Mouse (Mus musculus) midbrain, embryonic 11.5 days (tissue): ENCODE data around the gene Atcay. TPM values are rescaled to one million over a fixed set of nuclear protein-coding genes. Genes with fewer than 3 reads are reported as not detected.
"Not testable (repeated sequence)": the region's sequence is repeated elsewhere in the genome, so short reads cannot be mapped to it uniquely, and the experiment has no call there.

Experiments used
- ATAC-seq: fragments of 200-750 bp; cut with Nextera tagmentation; 2 replicates; pipeline ENCODE4 v1.8.0; 2017; ENCODE audit warnings: moderate TSS enrichment, moderate library complexity; ENCODE audit not compliant: low FRiP score
- DNase-seq: peaks from one replicate; pipeline ENCODE4 v3.0.0; 2015; ENCODE audit warnings: low spot score; ENCODE audit errors: missing footprints
- H3K27ac ChIP-seq: fragments of 300-500 bp; sonication (generic); 2 replicates; pipeline ENCODE4 v1.5.1; 2014; ENCODE audit warnings: low read depth, low read length
- H3K27me3 ChIP-seq: fragments of 300-500 bp; sonication (generic); 2 replicates; pipeline ENCODE4 v1.6.1; 2014; ENCODE audit warnings: mild to moderate bottlenecking, low read length, moderate library complexity, mixed read lengths; ENCODE audit not compliant: control insufficient read depth, insufficient read depth
- H3K36me3 ChIP-seq: fragments of 300-500 bp; sonication (generic); 2 replicates; pipeline ENCODE4 v1.6.1; 2014; ENCODE audit warnings: mild to moderate bottlenecking, low read length, moderate library complexity, mixed read lengths; ENCODE audit not compliant: control insufficient read depth, insufficient read depth
- H3K4me1 ChIP-seq: fragments of 300-500 bp; sonication (generic); 2 replicates; pipeline ENCODE4 v1.6.1; 2014; ENCODE audit warnings: low read length; ENCODE audit not compliant: control insufficient read depth, insufficient read depth
- H3K4me2 ChIP-seq: fragments of 300-500 bp; sonication (generic); 2 replicates; pipeline ENCODE4 v1.6.1; 2014; ENCODE audit warnings: mild to moderate bottlenecking, moderate library complexity
- H3K4me3 ChIP-seq: fragments of 300-500 bp; sonication (generic); 2 replicates; pipeline ENCODE4 v1.5.1; 2014; ENCODE audit warnings: low read depth, low read length
- H3K9ac ChIP-seq: fragments of 300-500 bp; sonication (generic); 2 replicates; pipeline ENCODE4 v1.6.1; 2014; ENCODE audit warnings: low read length
- H3K9me3 ChIP-seq: fragments of 300-500 bp; sonication (generic); 2 replicates; pipeline ENCODE4 v1.6.1; 2016; ENCODE audit warnings: low read length; ENCODE audit not compliant: control insufficient read depth
- WGBS: fragments of 180-500 bp; shearing (Covaris S2); extraction: QIAGEN DNeasy Blood & Tissue Kit; methylation state at CpG from one replicate; pipeline ENCODE4 v1.1.7; 2014; 5-methylcytosine and 5-hydroxymethylcytosine counted together
- polyA plus RNA-seq: library from polyadenylated mRNA; unstranded; fragments of >200 nt; fragmentation: Nextera tagmentation; extraction: Ambion mirVana; gene quantifications from 2 replicates; pipeline ENCODE4 v1.2.1, GENCODE M21; 2014

Atcay gene
- polyA plus RNA-seq, 1 experiment from 2014 or later, result 22.2 TPM

DNA sequence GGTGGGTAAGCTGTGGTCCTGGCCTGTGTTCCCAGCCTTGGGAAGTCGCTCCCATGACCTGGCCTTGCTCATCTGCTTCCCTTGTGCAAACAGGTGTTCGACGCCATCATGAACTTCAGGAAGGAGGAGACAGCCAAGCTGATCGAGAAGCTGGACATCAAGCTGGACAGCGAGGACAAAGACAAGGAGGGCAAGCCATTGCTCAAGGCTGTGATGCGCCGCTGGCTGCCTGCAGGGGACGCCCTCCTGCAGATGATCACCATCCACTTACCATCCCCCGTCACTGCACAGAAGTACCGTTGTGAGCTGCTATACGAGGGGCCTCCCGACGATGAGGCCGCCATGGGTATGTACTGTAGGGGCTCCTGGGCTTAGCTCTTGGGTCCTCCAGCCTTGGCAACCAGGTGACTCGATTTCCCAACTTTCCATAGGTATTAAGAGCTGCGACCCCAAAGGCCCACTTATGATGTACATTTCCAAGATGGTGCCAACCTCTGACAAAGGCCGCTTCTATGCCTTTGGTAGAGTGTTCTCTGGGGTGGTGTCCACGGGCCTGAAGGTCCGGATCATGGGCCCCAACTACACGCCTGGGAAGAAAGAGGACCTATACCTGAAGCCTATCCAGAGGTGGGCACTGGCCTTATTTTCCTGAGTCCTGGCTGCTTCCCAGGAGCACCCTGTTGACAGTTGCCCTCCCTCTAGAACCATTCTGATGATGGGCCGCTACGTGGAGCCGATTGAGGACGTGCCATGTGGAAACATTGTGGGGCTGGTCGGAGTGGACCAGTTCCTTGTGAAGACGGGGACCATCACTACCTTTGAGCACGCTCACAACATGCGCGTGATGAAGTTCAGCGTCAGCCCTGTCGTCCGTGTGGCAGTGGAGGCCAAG lies 50.9 kb downstream of the Atcay start:
- ATAC-seq, result no peak
- peaks cover 42% of the 10 kb centered on the region for H3K36me3 ChIP-seq
- H3K9me3 ChIP-seq, result no peaks in the 10 kb centered on the region

DNA sequence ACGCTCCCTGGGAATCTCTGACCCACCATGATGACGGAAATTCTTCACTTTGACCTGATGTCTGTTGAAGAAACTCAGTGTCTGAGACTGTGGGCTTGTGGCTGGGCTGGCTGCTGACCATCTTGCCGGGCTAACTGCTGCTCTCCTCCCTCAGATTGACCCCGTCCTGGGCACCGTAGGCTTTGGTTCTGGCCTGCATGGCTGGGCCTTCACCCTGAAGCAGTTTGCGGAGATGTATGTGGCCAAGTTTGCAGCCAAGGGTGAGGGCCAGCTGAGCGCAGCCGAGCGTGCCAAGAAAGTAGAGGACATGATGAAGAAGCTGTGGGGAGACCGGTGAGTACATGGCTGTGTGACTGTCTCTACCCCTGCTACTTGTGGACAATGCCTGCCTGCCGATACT lies 51.7 kb downstream of the Atcay start:
- Histone ChIP-seq H3K27me3 (no peaks in the 10 kb centered on the region), H3K9ac (no peak overlapping the region), H3K36me3 (peaks cover 42% of the 10 kb centered on the region), H3K4me1 (peaks cover 29% of the 10 kb centered on the region), H3K9me3 (no peaks in the 10 kb centered on the region), H3K27ac (no peak overlapping the region), H3K4me2 (no peak overlapping the region), H3K4me3 (no peak overlapping the region)
- ATAC-seq (no peak), DNase-seq (no peak)
- WGBS, result 93% methylated on average over 11 of the region's 11 CpGs

More for the DNA sequence above, 50.9 kb downstream of the Atcay start:
- WGBS, result 90% methylated on average over 32 of the region's 32 CpGs
- Histone ChIP-seq H3K4me2 (no peak overlapping the region), H3K27me3 (no peaks in the 10 kb centered on the region), H3K9ac (no peak overlapping the region), H3K4me1 (peaks cover 24% of the 10 kb centered on the region), H3K4me3 (no peak overlapping the region), H3K27ac (no peak overlapping the region)
- DNase-seq, result peak; percentile 82

DNA sequence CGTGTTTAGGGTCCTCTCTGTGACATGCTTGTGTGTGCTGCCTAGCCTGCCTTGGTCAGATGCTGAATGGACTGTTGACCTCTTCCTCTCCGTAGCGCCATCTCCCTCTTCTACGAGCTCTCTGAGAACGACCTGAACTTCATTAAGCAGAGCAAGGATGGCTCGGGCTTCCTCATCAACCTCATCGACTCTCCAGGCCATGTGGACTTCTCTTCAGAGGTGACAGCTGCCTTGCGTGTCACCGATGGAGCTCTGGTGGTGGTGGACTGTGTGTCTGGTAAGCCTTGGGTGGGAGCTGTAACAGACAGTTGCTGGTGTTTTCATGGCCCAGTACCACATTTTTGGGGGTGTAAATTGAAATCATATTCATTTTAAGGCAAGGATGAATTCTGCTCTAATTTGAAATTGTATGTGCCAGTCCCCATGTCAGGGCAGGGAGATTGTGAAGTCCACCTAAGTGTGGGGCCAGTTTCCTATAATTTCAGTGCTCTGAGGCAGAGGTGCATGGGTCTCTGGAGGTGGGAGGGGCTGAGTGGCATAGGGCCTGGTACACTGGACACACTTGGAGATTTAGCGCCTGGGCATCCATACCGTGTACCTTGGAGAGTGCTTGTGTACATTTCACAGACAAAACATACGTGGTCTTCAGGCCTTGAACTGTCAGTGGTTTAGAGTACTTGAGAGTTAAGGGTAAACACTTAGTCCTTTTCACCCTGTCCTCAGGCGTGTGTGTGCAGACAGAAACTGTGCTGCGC lies 52.5 kb downstream of the Atcay start:
- H3K36me3 ChIP-seq, result peaks cover 42% of the 10 kb centered on the region
- 73% methylated on average over 14 of the region's 14 CpGs for WGBS
- peaks cover 31% of the 10 kb centered on the region for H3K4me1 ChIP-seq
- H3K9ac ChIP-seq, result peak overlapping the region; percentile 97
- ATAC-seq (no peak), DNase-seq (peak; percentile 79)
- peak overlapping the region; percentile 92 for H3K4me3 ChIP-seq
- no peaks in the 10 kb centered on the region for H3K9me3 ChIP-seq
- H3K4me2 ChIP-seq, result peak overlapping the region; percentile 89
- no peaks in the 10 kb centered on the region for H3K27me3 ChIP-seq
- no peak overlapping the region for H3K27ac ChIP-seq

- Histone ChIP-seq H3K4me2 (peak overlapping the region; percentile 89), H3K27ac (peak overlapping the region; percentile 75; the same call in 1 of the 2 replicates), H3K27me3 (no peaks in the 10 kb centered on the region), H3K4me3 (peak overlapping the region; percentile 92), H3K9ac (peak overlapping the region; percentile 97), H3K36me3 (peaks cover 42% of the 10 kb centered on the region), H3K4me1 (peaks cover 31% of the 10 kb centered on the region), H3K9me3 (no peaks in the 10 kb centered on the region)
- DNase-seq (peak; percentile 91), ATAC-seq (no peak)
- WGBS, result 14% methylated on average over 16 of the region's 16 CpGs
These were observed 53.1 kb downstream of the Atcay start for GRCm38 (mm10) chr10:81177491-81177925.

DNA sequence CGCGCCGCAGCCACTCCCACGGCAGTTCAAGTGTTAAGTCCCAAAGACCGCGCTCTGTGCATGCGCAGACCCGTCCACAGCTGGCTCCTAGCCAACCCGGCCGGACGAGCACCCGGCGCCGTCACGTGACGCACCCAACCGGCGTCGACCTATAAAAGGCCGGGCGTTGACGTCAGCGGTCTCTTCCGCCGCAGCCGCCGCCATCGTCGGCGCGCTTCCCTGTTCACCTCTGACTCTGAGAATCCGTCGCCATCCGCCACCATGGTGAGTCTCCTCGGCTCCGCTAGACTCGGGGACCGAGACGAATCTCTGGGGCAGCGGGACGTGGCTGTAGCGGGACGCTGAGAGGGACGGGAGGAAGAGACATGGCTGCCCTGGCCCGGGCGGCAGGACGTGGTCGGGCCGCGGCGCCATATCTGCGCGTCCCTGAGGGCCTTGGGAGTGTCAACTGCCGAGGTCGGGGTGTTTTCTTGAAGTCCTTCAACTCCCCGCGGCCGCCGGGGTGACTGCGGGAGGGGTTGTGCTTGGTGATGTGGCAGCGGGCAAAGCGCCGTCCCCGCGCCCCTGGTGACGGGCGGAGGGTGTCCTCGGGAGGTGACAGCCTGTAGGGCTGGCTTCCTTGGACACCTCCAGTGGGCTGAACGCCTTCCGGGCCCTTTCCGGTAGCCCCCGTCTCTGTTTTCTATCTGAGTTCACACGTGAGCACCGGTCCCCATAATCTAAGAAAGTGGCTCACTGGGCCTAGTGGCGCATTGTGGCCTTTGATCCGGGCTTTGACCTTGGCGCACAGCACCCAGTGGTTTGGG lies 54.0 kb downstream of the Atcay start, which contains the start of gene Eef2:
Gene Eef2 (plus strand): TSS at position 166 of the 806 bp plus-strand sequence.
- WGBS, result under 1% methylated on average over 77 of the region's 77 CpGs
- Histone ChIP-seq H3K4me2 (peak within 1 kb of the TSS; percentile 89), H3K27ac (peak within 1 kb of the TSS; percentile 75), H3K27me3 (no peaks in the 10 kb centered on the region), H3K36me3 (peaks cover 36% of the 10 kb centered on the region), H3K9ac (peak within 1 kb of the TSS; percentile 97), H3K4me1 (peaks cover 29% of the 10 kb centered on the region), H3K4me3 (peak within 1 kb of the TSS; percentile 92), H3K9me3 (no peaks in the 10 kb centered on the region)
- ATAC-seq (peak; percentile 85), DNase-seq (peak; percentile 100)

DNA sequence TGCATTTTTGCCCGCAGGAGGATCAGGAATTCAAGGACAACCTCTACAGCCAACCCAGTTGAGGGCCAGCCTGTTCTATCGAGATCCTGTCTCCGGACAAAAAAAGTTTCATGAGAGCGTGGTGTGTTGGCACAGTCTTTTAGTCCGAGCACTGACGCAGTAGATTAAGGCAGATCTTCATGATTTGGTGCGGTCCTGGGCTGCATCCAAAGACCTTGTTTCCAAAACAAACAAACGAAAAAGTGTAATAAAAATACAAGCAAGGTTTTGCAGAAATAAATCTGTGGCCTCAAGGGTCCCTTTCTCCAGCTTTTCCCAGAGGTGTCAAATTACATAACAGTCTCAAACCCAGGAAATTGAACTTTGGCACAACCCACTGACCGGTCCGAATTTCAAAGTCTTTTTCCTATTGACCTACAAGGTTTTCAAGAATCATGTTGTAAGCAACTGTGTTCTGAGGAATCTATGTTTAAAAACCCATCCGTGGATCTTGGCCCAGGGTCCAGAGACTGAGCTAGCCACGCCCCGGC lies 54.6 kb downstream of the Atcay start:
- H3K36me3 ChIP-seq, result peaks cover 30% of the 10 kb centered on the region
- ATAC-seq (0 out of 2 replicates have a peak, but pooled peaks have one; percentile 4), DNase-seq (no peak)
- H3K9me3 ChIP-seq, result no peaks in the 10 kb centered on the region
- peak overlapping the region; percentile 39 for H3K4me2 ChIP-seq
- H3K4me3 ChIP-seq, result peak overlapping the region; percentile 92
- peaks cover 29% of the 10 kb centered on the region for H3K4me1 ChIP-seq
- no peaks in the 10 kb centered on the region for H3K27me3 ChIP-seq
- H3K9ac ChIP-seq, result peak overlapping the region; percentile 21; the same call in 1 of the 2 replicates
- WGBS, result 9% methylated on average over 13 of the region's 13 CpGs
- peak overlapping the region; percentile 50; the same call in 1 of the 2 replicates for H3K27ac ChIP-seq

DNA sequence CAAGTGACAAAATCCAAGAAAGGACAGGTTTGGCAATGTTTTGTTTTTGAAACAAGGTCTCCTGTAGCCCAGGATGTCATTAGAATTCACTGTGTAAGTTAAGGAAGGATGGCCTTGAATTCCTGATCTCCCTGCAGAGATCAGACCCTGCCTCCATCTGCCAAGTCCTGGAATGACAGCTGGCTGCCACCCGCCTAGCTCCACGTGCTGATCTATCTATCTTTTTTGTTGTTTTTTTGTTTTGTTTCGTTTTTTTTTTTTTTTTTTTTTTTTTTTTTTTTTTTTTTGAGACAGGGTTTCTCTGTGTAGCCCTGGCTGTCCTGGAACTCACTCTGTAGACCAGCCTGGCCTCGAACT lies 55.3 kb downstream of the Atcay start:
- peak overlapping the region; percentile 79; the same call in 1 of the 2 replicates for H3K9ac ChIP-seq
- not testable (repeated sequence) for H3K27me3 ChIP-seq, DNase-seq, ATAC-seq, H3K4me3 ChIP-seq, H3K9me3 ChIP-seq
- peaks cover 29% of the 10 kb centered on the region for H3K4me1 ChIP-seq
- peak overlapping the region; percentile 74; the same call in 1 of the 2 replicates for H3K4me2 ChIP-seq
- 13% methylated on average over 4 of the region's 4 CpGs for WGBS
- peaks cover 25% of the 10 kb centered on the region for H3K36me3 ChIP-seq
- H3K27ac ChIP-seq, result peak overlapping the region; percentile 86

DNA sequence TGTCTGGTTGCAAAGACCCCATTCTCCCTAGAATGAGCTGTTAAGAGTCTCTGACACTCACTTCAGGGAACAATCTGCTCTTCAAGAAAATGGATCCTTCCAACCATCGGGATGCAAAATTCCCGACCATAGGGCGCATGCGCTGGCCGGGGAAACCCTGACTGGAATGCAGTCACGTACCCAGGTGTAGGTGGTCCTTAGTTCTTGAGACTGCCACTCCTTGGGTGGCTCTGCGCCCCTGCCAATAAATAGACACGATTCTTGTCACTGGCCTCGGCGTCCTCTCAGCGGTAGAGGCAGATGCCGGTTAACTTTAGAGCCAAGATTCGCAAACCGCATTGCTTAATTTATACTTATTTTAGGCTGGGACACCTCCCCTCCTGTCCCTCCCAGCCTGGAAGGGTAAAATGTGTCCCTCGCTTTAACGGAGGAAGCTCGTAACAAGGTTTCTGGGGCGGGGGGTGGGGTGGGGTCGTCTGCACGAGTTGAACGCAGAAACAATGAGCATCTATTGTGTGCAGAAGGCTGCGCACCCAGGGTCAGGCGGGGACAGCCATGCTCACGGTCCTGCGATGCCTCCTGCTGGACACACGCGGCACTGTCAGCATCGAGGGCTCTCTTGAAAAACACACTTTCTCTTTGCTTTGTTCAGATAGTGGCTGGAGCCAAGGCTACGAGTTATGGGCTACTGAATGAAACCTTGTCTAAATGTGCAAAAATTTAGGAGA lies 55.9 kb downstream of the Atcay start:
- peaks cover 29% of the 10 kb centered on the region for H3K4me1 ChIP-seq

More for the DNA sequence above, 55.9 kb downstream of the Atcay start:
- H3K27me3 ChIP-seq, result no peaks in the 10 kb centered on the region
- peak; percentile 99 for DNase-seq
- H3K36me3 ChIP-seq, result peaks cover 19% of the 10 kb centered on the region
- H3K9me3 ChIP-seq, result no peaks in the 10 kb centered on the region
- peak overlapping the region; percentile 38 for H3K4me3 ChIP-seq
- H3K27ac ChIP-seq, result peak overlapping the region; percentile 86
- peak overlapping the region; percentile 74 for H3K4me2 ChIP-seq
- H3K9ac ChIP-seq, result peak overlapping the region; percentile 79
- WGBS, result 2% methylated on average over 29 of the region's 29 CpGs
- peak; percentile 75 for ATAC-seq
